Mouse (Mus musculus): ENCODE measurements at regions not wholly inside any gene's neighbourhood (a gene's known extent, or its start where the extent isn't known, plus 50 kb on each side); places are given as distances from the start of the nearest gene placed in this dataset.

GRCm38 (mm10) chr6:147759485-147759884 is 283.9 kb downstream of the Ccdc91 start:
- TF ChIP-seq CTCF (IDR thresholded peaks at IDR 0.05; ENCODE audit: low read depth) (no peak), EP300 (IDR thresholded peaks at IDR 0.05; ENCODE audit: low read depth) (no peak)

All from liver, embryonic 14.5 days (tissue).